Mouse (Mus musculus): Measurements from ENCODE around the gene Bhlhe23.

DNA sequence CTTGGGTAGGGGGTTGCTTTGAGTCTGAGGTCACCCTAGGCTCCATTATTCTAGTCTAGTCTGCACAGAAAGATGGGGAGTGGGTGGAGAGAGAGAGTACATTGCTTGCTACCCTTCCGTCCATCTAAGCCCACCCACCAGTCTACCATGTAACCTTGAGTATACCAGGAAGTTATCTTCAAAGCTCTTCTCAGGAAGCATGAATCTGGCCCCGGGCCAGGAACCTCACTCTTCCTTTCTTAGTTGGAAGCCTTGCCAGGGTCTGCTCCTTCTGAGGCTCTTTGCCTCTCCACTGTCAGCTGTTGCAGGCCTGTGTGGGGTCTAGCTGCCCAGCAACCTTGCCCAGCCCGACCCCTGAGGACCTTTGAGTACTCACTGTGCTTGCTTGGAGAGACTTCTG is 45.7 kb downstream of the Bhlhe23 start:
- TF ChIP-seq TAL1 (IDR thresholded peaks at IDR 0.05; ENCODE audit: low read length) (no peak), GATA1 (IDR thresholded peaks at IDR 0.05; ENCODE audit: low read length) (no peak)

Data from erythroblast, embryonic 14.5 days (primary cell).